Mouse (Mus musculus): ENCODE data around the gene Olfr549.

DNA sequence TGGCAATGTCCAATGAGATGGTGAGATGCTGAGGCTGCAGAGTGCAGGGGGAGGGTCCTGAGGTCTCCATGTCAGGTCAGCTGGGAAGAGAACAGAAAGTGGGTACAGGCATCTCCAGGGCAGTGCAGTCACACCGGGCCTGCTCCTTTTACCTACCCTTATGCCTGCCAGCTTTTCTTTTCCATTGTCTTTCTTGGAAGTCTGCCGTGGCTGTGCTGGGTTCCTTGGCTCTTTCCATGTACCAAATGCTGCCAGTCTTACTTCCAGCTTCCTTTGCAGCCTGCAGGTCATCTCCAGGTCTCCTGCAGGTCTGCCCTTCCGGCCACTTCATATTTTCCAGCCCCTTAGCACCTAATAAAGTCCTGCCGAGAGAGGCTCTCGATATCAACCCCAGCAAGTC, 47.7 kb upstream of the Olfr549 start:
- TF ChIP-seq CTCF (IDR thresholded peaks at IDR 0.05; ENCODE audit: borderline replicate concordance, insufficient read depth, low read length), result no peak
- no peak for TF ChIP-seq POLR2A (IDR thresholded peaks at IDR 0.05; ENCODE audit: low read depth, low read length)
